Mouse (Mus musculus) neutrophil, adult 5-6 weeks (primary cell): ENCODE data around the gene Adgrf4. TPM values are rescaled to one million over a fixed set of nuclear protein-coding genes. Genes with fewer than 3 reads are reported as not detected.

ENCODE experiments used
- ATAC-seq: fragments of 151-379, 151-347 bp; 2 replicates; pipeline ENCODE4 v1.8.0; 2017; ENCODE audit warnings: mild to moderate bottlenecking, moderate TSS enrichment; ENCODE audit not compliant: insufficient number of reproducible peaks, poor library complexity, low FRiP score, severe bottlenecking; ENCODE audit errors: extremely low read depth
- total RNA-seq: library from RNA; stranded (forward); fragments of 200-1000 nt; gene quantifications from 2 replicates; pipeline ENCODE4 v1.2.3, GENCODE M21; 2017

The Adgrf4 gene
- not detected in 2 replicates for total RNA-seq

DNA sequence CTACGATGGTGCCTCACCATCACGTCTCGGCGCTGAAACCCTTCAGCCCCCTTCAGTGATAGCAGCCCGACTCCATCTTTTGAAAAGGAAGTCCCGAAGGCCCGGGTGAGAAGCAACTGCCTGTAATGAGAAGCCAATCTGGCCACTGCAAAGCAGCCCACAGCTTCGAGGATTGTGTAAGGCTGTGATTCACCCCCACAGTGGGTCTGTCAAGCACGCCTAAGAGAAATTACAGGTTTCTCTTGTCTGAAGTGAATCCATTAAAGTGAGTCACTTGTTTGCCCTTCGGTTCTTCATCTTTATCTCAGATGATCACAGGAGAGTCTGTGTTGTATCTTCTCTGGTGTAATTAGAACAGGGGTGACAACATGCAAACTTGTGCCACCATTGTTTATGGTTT, at the start of gene Adgrf4:
Adgrf4 (minus strand) TSS at position 149 of the 400 bp plus-strand sequence.
- no peak for ATAC-seq

- ATAC-seq = no peak
Observed at GRCm38 (mm10) chr17:42741801-42742217, 49.7 kb upstream of the Adgrf4 start, which contains the start of gene Adgrf2. Gene Adgrf2 (minus strand): TSS chr17:42742179.

DNA sequence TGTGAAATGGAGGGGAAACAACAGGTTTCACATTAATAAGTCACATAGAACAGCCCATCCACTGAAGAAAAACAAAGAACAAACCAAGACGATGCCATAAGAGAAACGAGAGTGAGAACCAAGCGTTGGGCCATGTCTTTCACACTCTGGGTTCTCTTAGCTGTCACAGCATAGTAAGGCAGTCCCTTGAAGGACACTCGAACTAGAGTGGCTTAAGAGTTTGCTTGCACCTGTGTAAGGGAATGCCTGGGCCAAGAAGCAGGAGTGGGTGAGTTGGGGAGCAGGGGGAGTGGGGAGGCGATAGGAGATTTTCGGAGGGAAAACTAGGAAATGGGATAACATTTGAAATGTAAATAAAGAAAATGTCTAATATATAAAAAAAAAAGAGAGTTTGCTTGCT, 46.7 kb upstream of the Adgrf4 start:
- no peak for ATAC-seq

GRCm38 (mm10) chr17:42717161-42717560, 25.1 kb upstream of the Adgrf4 start:
- no peak for ATAC-seq

DNA sequence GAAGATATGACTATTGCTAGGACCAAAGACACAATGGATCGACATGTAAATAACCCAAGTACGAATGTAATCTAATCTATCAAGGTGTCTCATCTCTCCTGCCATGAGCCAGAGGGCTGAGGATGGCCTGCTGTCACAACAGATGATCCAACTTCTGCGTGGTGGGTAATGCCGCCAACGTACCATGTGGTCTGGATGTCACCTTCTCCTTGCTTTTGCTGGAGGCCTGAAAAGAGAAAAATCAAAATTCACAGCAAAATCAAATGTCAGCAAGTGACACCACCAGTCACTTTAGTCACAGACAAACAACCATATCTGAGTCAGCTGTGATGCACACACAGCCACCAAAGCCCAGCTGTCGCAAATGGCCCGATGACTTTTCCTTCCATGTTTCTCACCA, 22.9 kb upstream of the Adgrf4 start:
- no peak for ATAC-seq

DNA sequence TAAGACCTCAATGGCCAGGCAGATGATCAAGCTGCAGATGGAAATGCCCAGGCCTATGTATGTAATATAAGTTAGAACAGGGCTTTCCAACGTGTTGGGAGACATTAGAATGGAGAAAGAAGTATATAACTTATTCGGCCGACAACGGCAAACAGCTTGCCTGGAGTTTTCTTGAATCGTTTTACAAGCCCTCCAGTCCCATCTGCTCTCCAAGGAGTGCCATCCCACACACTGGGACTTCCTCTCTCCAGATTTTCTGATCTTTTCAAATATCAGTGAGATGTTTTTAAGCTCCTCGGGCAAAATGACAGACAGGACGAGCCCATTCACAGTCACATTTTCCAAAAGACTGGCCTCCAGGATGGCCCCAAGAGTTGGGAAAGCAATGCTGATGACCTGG, 18.6 kb upstream of the Adgrf4 start:
- no peak for ATAC-seq

DNA sequence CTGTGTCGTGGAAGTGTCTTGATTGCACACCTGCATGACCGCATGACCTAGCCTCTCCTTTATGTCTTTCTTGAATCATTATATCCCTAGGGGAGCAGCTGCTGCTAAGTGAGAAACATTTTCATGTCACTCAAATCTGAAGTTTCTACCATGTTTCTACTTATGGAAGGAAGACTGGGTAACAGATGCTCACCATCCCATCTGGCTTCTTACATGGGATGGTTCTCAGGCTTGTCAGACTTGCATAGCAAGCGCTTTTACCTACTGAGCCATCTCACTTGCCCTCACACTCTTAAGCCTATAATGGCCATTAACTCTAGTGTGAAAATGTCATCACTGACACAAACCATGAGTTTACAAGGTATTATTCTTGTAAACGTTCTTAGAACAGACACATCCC, 13.5 kb upstream of the Adgrf4 start:
- ATAC-seq = no peak

DNA sequence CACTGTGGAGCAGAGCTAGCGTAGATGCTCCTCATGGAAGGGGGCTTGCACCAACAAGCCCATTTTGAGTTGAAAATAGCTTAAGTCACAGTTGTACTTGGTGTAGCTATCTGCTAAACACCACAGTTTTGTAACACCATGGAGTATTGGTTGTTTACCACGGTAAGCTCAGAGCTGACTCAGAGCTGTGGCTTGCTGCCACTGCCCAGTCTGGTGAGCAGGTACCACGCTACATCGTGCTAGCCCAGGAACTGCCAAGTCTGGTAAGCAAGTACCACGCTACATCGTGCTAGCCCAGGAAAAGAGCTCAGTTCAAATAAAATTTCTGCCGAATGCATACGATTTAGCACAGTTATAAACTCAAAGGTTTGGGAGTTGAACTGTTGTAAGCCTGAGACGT, 10.1 kb upstream of the Adgrf4 start:
- no peak for ATAC-seq

DNA sequence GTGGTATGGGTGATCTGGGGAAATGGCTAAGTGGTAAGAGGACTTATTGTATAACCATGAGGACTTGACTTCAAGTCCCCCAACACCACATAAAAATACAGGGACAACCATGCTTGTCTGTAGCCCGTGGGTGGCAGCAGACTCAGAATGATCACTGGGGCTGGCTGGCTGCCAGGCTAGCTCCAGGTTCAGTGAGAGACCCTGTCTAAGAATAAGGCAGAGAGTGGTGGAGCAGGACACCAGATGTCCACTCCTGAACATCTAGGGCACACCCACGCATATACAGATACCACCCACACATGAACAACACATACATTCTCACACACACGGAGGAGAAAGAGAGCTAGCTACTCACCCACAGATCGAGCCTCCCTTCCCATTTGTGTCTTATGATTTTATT, 2.6 kb upstream of the Adgrf4 start:
- no peak for ATAC-seq

DNA sequence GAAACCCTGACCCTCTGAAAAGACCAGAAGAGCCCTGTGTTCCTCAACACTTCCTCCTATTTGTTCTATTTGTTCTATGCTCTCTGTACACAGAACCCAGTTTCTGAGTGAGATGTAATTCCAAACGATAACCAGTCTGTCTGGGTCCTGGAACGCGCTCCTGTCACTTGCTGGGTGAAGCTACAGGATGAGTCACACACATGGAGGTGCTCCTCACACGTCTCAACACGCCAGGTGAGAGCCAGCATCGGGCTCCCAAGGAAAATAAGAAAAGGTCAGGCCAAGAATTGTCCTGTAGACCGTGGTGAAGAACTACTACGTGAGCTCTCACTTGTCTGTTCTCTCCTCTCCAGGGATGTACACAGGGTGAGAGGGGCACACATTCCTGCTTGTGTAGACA, 1.6 kb downstream of the Adgrf4 start:
- ATAC-seq = no peak

DNA sequence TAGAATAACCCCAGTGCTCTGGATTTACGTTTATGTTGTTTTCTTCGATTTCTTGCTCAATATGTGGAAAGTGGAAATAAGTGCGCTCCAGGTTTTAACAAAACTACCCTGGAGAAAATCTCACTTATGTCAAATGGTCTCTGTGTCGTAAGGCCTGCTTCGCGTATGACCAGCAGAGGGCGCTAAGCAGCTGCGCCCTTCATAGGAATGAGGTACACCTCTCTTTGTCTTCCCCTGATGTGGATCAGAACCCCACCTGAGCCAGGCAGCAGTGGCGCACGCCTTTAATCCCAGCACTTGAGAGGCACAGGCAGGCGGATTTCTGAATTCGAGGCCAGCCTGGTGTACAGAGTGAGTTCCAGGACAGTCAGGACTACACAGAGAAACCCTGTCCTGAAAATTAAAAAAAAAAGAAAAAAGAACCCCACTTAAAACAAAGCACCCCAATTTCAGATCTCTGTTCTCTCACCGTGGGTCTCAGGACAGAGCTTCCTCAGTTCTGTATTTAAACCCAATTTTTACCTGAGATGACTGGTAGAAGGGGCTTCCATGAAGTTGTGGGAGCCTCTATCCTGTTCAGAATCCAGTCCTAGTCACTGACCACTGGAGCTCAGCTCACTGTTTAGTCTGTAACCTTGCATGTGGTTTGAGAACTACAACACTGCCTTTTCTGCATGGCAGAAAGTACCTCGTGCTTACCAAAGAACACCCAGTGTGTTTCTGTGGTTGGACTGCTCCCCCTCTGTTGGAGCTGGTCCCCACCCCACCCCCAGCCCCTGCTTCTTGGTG, 33.3 kb downstream of the Adgrf4 start:
- ATAC-seq = no peak

DNA sequence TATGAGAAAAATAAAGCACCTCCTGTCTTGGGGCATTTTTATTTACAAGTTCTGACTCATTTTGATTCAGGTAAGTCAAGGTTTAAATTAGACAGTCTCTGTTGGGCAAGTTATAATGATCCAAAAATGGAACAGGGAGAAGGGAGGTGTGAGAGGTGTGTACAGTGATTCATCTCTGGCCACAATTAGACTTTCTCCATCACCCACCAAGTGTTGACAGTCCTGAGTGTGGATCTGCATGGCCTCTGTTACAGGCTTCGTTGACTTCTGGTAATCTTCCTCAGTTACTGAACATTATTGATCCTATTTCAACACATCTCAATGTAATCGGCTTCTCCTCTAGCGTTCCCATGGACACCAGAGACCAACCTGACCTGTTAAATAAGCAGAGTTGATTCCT, 48.7 kb downstream of the Adgrf4 start:
- ATAC-seq = no peak

GRCm38 (mm10) chr17:42630206-42630605, 61.9 kb downstream of the Adgrf4 start:
- no peak for ATAC-seq

GRCm38 (mm10) chr17:42613043-42613737, 78.9 kb downstream of the Adgrf4 start:
- no peak for ATAC-seq

DNA sequence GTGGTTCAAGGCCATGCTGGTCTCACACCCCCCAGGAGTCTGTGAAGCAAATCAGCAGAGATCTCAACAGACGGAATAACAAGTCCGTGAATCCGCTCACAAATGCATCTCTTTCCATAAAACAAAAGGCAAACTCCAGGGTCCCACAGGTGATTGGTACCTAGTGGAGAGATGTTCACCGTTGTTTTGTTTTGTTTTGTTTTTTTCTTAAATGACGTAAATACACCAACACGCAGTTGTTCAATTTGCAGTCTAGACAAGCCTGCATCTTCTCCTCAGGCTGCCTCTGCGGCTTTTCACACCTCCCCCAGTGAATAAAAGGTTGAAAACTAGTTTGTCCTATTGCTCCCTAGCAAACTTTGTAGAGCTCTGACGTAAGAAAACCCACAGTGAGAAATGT, 80.8 kb downstream of the Adgrf4 start, which contains the start of gene Opn5:
Opn5 (minus strand) TSS at position 101 of the 400 bp plus-strand sequence.
- ATAC-seq = no peak

GRCm38 (mm10) chr17:42608270-42608669, 83.8 kb downstream of the Adgrf4 start:
- no peak for ATAC-seq

Other genes starting within 250 kb of the Adgrf4 start
- not detected in 2 replicates for gene Opn5, start 80.9 kb downstream of the Adgrf4 start, total RNA-seq
- not detected in 2 replicates for gene Adgrf2, start 49.9 kb upstream of the Adgrf4 start, total RNA-seq
- 76.0 and 82.7 TPM in 2 replicates for gene Cd2ap, start 184.4 kb upstream of the Adgrf4 start, total RNA-seq